Mouse (Mus musculus) midbrain, postnatal 0 days (tissue): ENCODE results near the gene Mlh1. TPM values are rescaled to one million over a fixed set of nuclear protein-coding genes. Genes with fewer than 3 reads are reported as not detected.

ENCODE experiments used
- ATAC-seq: fragments of 200-750 bp; cut with Nextera tagmentation; 2 replicates; pipeline ENCODE4 v1.8.0; 2017; ENCODE audit warnings: moderate number of reproducible peaks, mild to moderate bottlenecking, moderate TSS enrichment, moderate library complexity; ENCODE audit not compliant: low FRiP score
- DNase-seq: peaks from one replicate; pipeline ENCODE4 v3.0.0-alpha.2; 2015; ENCODE audit warnings: low spot score
- H3K27ac ChIP-seq: fragments of 300-500 bp; sonication (generic); 2 replicates; pipeline ENCODE4 v1.5.1; 2014; ENCODE audit warnings: low read depth, mild to moderate bottlenecking, low read length, mixed read lengths
- H3K27me3 ChIP-seq: fragments of 300-500 bp; sonication (generic); 2 replicates; pipeline ENCODE4 v1.6.1; 2014; ENCODE audit warnings: low read length, control low read depth, mixed read lengths; ENCODE audit not compliant: insufficient read depth
- H3K36me3 ChIP-seq: fragments of 300-500 bp; sonication (generic); 2 replicates; pipeline ENCODE4 v1.6.1; 2014; ENCODE audit warnings: low read length, control low read depth, mixed read lengths; ENCODE audit not compliant: insufficient read depth
- H3K4me1 ChIP-seq: fragments of 300-500 bp; sonication (generic); 2 replicates; pipeline ENCODE4 v1.6.1; 2014; ENCODE audit warnings: mild to moderate bottlenecking, control low read depth, antibody characterized with exemption, low read length, mixed read lengths; ENCODE audit not compliant: insufficient read depth
- H3K4me2 ChIP-seq: fragments of 300-500 bp; sonication (generic); 2 replicates; pipeline ENCODE4 v1.6.1; 2014; ENCODE audit warnings: low read depth, mild to moderate bottlenecking, low read length, mixed read lengths; ENCODE audit not compliant: poor library complexity, severe bottlenecking
- H3K4me3 ChIP-seq: fragments of 300-500 bp; sonication (generic); 2 replicates; pipeline ENCODE4 v1.5.1; 2014; ENCODE audit warnings: low read depth, mild to moderate bottlenecking, low read length, moderate library complexity
- H3K9ac ChIP-seq: fragments of 300-500 bp; sonication (generic); replicated peaks from 2 replicates; pipeline ENCODE4 v1.6.1; 2014; ENCODE audit warnings: mild to moderate bottlenecking, low read length, moderate library complexity, mixed read lengths; ENCODE audit not compliant: poor library complexity, severe bottlenecking
- H3K9me3 ChIP-seq: fragments of 300-500 bp; sonication (generic); 2 replicates; pipeline ENCODE4 v1.6.1; 2016; ENCODE audit warnings: low read length, control low read depth
- CTCF ChIP-seq: IDR thresholded peaks from 2 replicates; pipeline ENCODE4 v1.5.1; 2016; ENCODE audit warnings: antibody characterized with exemption, mild to moderate bottlenecking
- WGBS: fragments of 180-500 bp; shearing (Covaris S2); extraction: QIAGEN DNeasy Blood & Tissue Kit; methylation state at CpG from one replicate; pipeline ENCODE4 v1.1.7; 2014; 5-methylcytosine and 5-hydroxymethylcytosine counted together
- polyA plus RNA-seq: library from polyadenylated mRNA; unstranded; fragments of >200 nt; fragmentation: Nextera tagmentation; extraction: Ambion mirVana; gene quantifications from 2 replicates; pipeline ENCODE4 v1.2.1, GENCODE M21; 2015
- total RNA-seq: library from RNA; depleted of rRNA; stranded (reverse); fragments of >200 nt; gene quantifications from 2 replicates; pipeline ENCODE4 v1.2.3, GENCODE M21; 2014

The Mlh1 gene
- total and polyA plus RNA-seq, 2 experiments from 2014 or later: 12.6 to 20.4 TPM

GRCm38 (mm10) chr9:111312442-111313141, 41.0 kb upstream of the Mlh1 start:
- no peak for TF ChIP-seq CTCF
- under 1% methylated on average over 37 of the region's 59 CpGs for WGBS
- no peaks in the 10 kb centered on the region for H3K36me3 ChIP-seq
- H3K9me3 ChIP-seq: no peaks in the 10 kb centered on the region
- H3K27ac ChIP-seq: peak overlapping the region; percentile 81
- H3K9ac ChIP-seq: peak overlapping the region; percentile 87
- H3K4me1 ChIP-seq: no peaks in the 10 kb centered on the region
- DNase-seq (no peak), ATAC-seq (peak; percentile 29)
- H3K4me3 ChIP-seq: peak overlapping the region; percentile 75
- peaks cover 6% of the 10 kb centered on the region; the same call in 1 of the 2 replicates for H3K27me3 ChIP-seq
- peak overlapping the region; percentile 70 for H3K4me2 ChIP-seq

- Histone ChIP-seq H3K9me3 (no peaks in the 10 kb centered on the region), H3K4me3 (peak overlapping the region; percentile 75), H3K4me1 (no peaks in the 10 kb centered on the region), H3K36me3 (no peaks in the 10 kb centered on the region), H3K4me2 (peak overlapping the region; percentile 70), H3K27me3 (peaks cover 6% of the 10 kb centered on the region; the same call in 1 of the 2 replicates), H3K27ac (peak overlapping the region; percentile 81), H3K9ac (peak overlapping the region; percentile 87)
- 0% methylated on average over 35 of the region's 98 CpGs for WGBS
- ATAC-seq (peak; percentile 39), DNase-seq (no peak)
- TF ChIP-seq CTCF: no peak
Measured at GRCm38 (mm10) chr9:111311843-111312441, 40.4 kb upstream of the Mlh1 start.

- TF ChIP-seq CTCF: peak; percentile 45
- Histone ChIP-seq H3K4me2 (peak within 1 kb of the TSS; percentile 70), H3K4me3 (peak within 1 kb of the TSS; percentile 75), H3K36me3 (no peaks in the 10 kb centered on the region), H3K9me3 (no peaks in the 10 kb centered on the region), H3K4me1 (no peaks in the 10 kb centered on the region), H3K27me3 (peaks cover 6% of the 10 kb centered on the region; the same call in 1 of the 2 replicates), H3K27ac (peak within 1 kb of the TSS; percentile 81), H3K9ac (peak within 1 kb of the TSS; percentile 87)
- ATAC-seq (peak; percentile 74), DNase-seq (peak; percentile 65)
- WGBS: 8% methylated on average over 52 of the region's 72 CpGs
Measured at GRCm38 (mm10) chr9:111311031-111311842, 39.6 kb upstream of the Mlh1 start, which contains the start of gene Trank1. Trank1 (plus strand) TSS chr9:111311739.

- Histone ChIP-seq H3K4me1 (no peaks in the 10 kb centered on the region; the same call in 1 of the 2 replicates), H3K4me2 (no peak overlapping the region), H3K27me3 (no peaks in the 10 kb centered on the region), H3K27ac (no peak overlapping the region), H3K36me3 (no peaks in the 10 kb centered on the region), H3K4me3 (no peak overlapping the region), H3K9ac (no peak overlapping the region), H3K9me3 (no peaks in the 10 kb centered on the region)
- TF ChIP-seq CTCF: no peak
- WGBS: 87% methylated on average over 7 of the region's 7 CpGs
- DNase-seq: no peak
- ATAC-seq: no peak
Measured at GRCm38 (mm10) chr9:111306142-111306541, 34.6 kb upstream of the Mlh1 start.

- Histone ChIP-seq H3K27ac (no peak overlapping the region), H3K4me2 (no peak overlapping the region), H3K27me3 (no peaks in the 10 kb centered on the region), H3K9ac (no peak overlapping the region), H3K4me1 (no peaks in the 10 kb centered on the region; the same call in 1 of the 2 replicates), H3K9me3 (no peaks in the 10 kb centered on the region), H3K36me3 (no peaks in the 10 kb centered on the region), H3K4me3 (no peak overlapping the region)
- no peak for TF ChIP-seq CTCF
- DNase-seq (no peak), ATAC-seq (no peak)
- 94% methylated on average over 6 of the region's 6 CpGs for WGBS
Measured at GRCm38 (mm10) chr9:111304036-111304435, 32.4 kb upstream of the Mlh1 start.
